Mouse (Mus musculus): ENCODE measurements around the gene Atp5c1. TPM values are rescaled to one million over a fixed set of nuclear protein-coding genes. Genes with fewer than 3 reads are reported as not detected.
A peak's percentile ranks its signal among the peaks of the same experiment; 100 is the strongest.

Gene Atp5c1
- 649 and 654 TPM in 2 replicates for polyA plus RNA-seq (2014; fragmentation: Nextera tagmentation; extraction: Ambion mirVana)

DNA sequence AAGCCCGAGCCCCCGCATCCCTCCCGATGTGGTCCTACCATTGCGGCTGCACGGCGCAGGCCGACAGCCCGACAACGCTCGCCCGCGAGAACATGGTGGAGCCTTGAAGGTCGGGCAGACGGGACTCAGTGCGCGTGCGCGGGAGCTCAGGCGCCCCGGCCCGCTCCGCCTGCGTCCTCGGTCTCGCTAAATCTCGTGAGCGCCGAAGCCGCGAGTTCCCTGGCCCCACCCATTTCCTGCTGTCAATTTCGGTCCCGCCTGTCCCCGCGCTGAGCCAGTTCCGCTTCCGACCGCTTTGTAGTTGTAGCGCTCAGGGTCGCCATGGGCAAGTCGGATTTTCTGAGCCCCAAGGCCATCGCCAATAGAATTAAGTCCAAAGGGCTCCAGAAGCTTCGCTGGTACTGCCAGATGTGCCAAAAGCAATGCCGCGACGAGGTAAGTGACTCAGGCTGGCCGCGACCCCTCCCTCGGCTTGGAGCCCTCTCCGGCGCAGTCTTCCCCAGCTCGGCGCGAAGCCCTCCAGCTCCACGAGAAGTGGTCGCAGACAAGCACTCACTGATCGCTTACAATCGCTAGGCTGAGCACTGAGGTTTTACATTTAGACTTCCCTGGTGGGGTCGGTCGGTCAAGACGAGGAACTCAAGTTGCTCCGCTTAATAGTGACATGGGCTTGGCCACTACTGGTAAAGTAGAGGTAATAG, at the start of gene Atp5c1, which contains the start of gene Kin:
Atp5c1 (minus strand) TSS at position 201 of the 701 bp plus-strand sequence.
Kin (plus strand) TSS at position 284 of the 701 bp plus-strand sequence.
- DNase-seq (ENCODE audit: low spot score) (peak; percentile 99), ATAC-seq (ENCODE audit: low FRiP score) (peak; percentile 98)
- under 1% methylated on average over 61 of the region's 61 CpGs for WGBS
- Histone ChIP-seq H3K9me3 (ENCODE audit: control insufficient read depth, low read length) (no peaks in the 10 kb centered on the region), H3K4me2 (replicated peaks) (peak within 1 kb of the TSS; percentile 82), H3K36me3 (replicated peaks; ENCODE audit: control insufficient read depth, insufficient read depth) (peaks cover 16% of the 10 kb centered on the region; the same call in 1 of the 2 replicates), H3K4me3 (replicated peaks; ENCODE audit: low read length) (peak within 1 kb of the TSS; percentile 92), H3K27ac (peak within 1 kb of the TSS; percentile 94), H3K9ac (peak within 1 kb of the TSS; percentile 98), H3K27me3 (ENCODE audit: control insufficient read depth, insufficient read depth, low read length) (no peaks in the 10 kb centered on the region), H3K4me1 (replicated peaks; ENCODE audit: control insufficient read depth, insufficient read depth, low read length) (peaks cover 38% of the 10 kb centered on the region)

GRCm38 (mm10) chr2:10128571-10128970, 48.3 kb upstream of the Atp5c1 start:
- no peaks in the 10 kb centered on the region for H3K36me3 ChIP-seq (replicated peaks; ENCODE audit: control insufficient read depth, insufficient read depth)
- H3K9me3 ChIP-seq (ENCODE audit: control insufficient read depth, low read length) = no peaks in the 10 kb centered on the region
- H3K4me3 ChIP-seq (replicated peaks; ENCODE audit: low read length) = no peak overlapping the region
- ATAC-seq (ENCODE audit: low FRiP score) = no peak
- no peaks in the 10 kb centered on the region for H3K4me1 ChIP-seq (replicated peaks; ENCODE audit: control insufficient read depth, insufficient read depth, low read length)
- H3K4me2 ChIP-seq (replicated peaks) = no peak overlapping the region
- no peak overlapping the region for H3K9ac ChIP-seq
- H3K27ac ChIP-seq = no peak overlapping the region
- no peak for DNase-seq (ENCODE audit: low spot score)
- no peaks in the 10 kb centered on the region for H3K27me3 ChIP-seq (ENCODE audit: control insufficient read depth, insufficient read depth, low read length)
- 85% methylated on average over 4 of the region's 4 CpGs for WGBS

DNA sequence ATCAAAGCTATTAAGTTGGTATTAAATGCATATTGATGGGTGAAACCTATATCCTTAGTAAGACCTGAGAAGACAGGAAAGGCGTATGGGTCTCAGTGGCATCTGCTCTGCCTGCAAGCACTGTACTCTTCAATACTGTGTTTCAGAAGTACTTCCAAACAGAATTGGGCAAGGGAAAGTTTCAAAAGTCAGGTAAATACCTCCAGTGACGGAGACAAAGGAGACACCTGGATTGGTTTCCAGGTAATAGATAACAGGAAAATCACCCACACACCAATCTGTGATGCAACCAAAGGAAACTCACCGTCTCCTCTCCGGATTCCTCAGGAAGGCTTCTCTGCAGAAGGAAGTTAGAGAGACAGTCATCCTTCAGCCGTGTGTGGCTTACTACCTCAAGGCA, 47.2 kb upstream of the Atp5c1 start:
- Histone ChIP-seq H3K4me1 (replicated peaks; ENCODE audit: control insufficient read depth, insufficient read depth, low read length) (no peaks in the 10 kb centered on the region), H3K27ac (no peak overlapping the region), H3K4me3 (replicated peaks; ENCODE audit: low read length) (no peak overlapping the region), H3K9ac (no peak overlapping the region), H3K9me3 (ENCODE audit: control insufficient read depth, low read length) (no peaks in the 10 kb centered on the region), H3K27me3 (ENCODE audit: control insufficient read depth, insufficient read depth, low read length) (no peaks in the 10 kb centered on the region), H3K4me2 (replicated peaks) (no peak overlapping the region), H3K36me3 (replicated peaks; ENCODE audit: control insufficient read depth, insufficient read depth) (no peaks in the 10 kb centered on the region)
- DNase-seq (ENCODE audit: low spot score) (no peak), ATAC-seq (ENCODE audit: low FRiP score) (no peak)
- 89% methylated on average over 5 of the region's 5 CpGs for WGBS

- DNase-seq (ENCODE audit: low spot score) = no peak
- Histone ChIP-seq H3K4me1 (replicated peaks; ENCODE audit: control insufficient read depth, insufficient read depth, low read length) (no peaks in the 10 kb centered on the region), H3K27me3 (ENCODE audit: control insufficient read depth, insufficient read depth, low read length) (no peaks in the 10 kb centered on the region), H3K4me2 (replicated peaks) (no peak overlapping the region), H3K9me3 (ENCODE audit: control insufficient read depth, low read length) (no peaks in the 10 kb centered on the region), H3K9ac (no peak overlapping the region), H3K36me3 (replicated peaks; ENCODE audit: control insufficient read depth, insufficient read depth) (no peaks in the 10 kb centered on the region), H3K4me3 (replicated peaks; ENCODE audit: low read length) (no peak overlapping the region), H3K27ac (no peak overlapping the region)
- 94% methylated on average over 4 of the region's 4 CpGs for WGBS
- ATAC-seq (ENCODE audit: low FRiP score) = no peak
Measured at GRCm38 (mm10) chr2:10126122-10126521, 45.8 kb upstream of the Atp5c1 start.

DNA sequence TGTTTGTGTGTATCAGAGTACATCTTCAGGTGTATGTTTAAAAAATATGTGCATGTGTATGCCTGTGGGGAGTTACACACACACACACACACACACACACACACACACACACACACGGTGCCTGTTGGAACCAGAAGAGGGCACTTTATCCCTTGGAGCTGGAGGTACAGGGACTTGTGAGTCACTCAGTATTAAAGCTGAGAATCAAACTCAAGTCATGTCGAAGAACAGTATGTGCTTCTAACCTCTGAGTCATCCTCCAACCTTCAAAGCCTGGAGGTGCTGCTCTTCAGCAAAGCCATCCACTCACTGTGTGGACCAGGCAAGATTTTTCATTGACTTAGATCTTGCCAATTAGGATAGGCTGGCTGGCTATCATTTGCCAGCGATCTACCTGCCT, 41.5 kb upstream of the Atp5c1 start:
- DNase-seq (ENCODE audit: low spot score) (no peak), ATAC-seq (ENCODE audit: low FRiP score) (no peak)
- no peaks in the 10 kb centered on the region for H3K4me1 ChIP-seq (replicated peaks; ENCODE audit: control insufficient read depth, insufficient read depth, low read length)
- no peak overlapping the region for H3K9ac ChIP-seq
- H3K27me3 ChIP-seq (ENCODE audit: control insufficient read depth, insufficient read depth, low read length) = no peaks in the 10 kb centered on the region
- H3K4me2 ChIP-seq (replicated peaks) = no peak overlapping the region
- H3K9me3 ChIP-seq (ENCODE audit: control insufficient read depth, low read length) = no peaks in the 10 kb centered on the region
- H3K27ac ChIP-seq = no peak overlapping the region
- WGBS = 67% methylated on average over 3 of the region's 3 CpGs
- no peak overlapping the region for H3K4me3 ChIP-seq (replicated peaks; ENCODE audit: low read length)
- no peaks in the 10 kb centered on the region for H3K36me3 ChIP-seq (replicated peaks; ENCODE audit: control insufficient read depth, insufficient read depth)

DNA sequence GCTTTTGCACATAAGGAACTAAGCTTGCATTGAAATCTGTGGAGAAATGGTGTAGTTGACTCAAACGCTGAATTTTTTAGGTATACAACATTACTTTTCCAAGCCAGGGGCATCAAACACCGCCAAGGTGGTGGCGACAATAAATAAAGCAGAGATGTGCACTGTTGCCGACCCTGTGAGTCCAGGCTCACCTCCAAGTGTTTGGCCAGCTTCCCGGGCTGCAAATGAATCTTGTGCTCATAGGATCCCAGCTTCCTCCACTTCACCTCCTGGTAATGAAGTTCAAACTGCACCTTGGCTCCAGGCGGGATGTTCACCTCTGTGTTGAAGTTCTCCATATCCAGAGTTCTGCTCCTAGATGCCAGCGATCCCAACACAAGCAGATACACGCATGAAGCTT, 39.0 kb upstream of the Atp5c1 start:
- DNase-seq (ENCODE audit: low spot score) (no peak), ATAC-seq (ENCODE audit: low FRiP score) (no peak)
- Histone ChIP-seq H3K4me1 (replicated peaks; ENCODE audit: control insufficient read depth, insufficient read depth, low read length) (no peaks in the 10 kb centered on the region), H3K4me3 (replicated peaks; ENCODE audit: low read length) (no peak overlapping the region), H3K9ac (no peak overlapping the region), H3K36me3 (replicated peaks; ENCODE audit: control insufficient read depth, insufficient read depth) (no peaks in the 10 kb centered on the region), H3K27ac (no peak overlapping the region), H3K4me2 (replicated peaks) (no peak overlapping the region), H3K9me3 (ENCODE audit: control insufficient read depth, low read length) (no peaks in the 10 kb centered on the region), H3K27me3 (ENCODE audit: control insufficient read depth, insufficient read depth, low read length) (no peaks in the 10 kb centered on the region)
- 87% methylated on average over 8 of the region's 8 CpGs for WGBS

GRCm38 (mm10) chr2:10118751-10119150, 38.4 kb upstream of the Atp5c1 start:
- no peak overlapping the region for H3K4me2 ChIP-seq (replicated peaks)
- H3K4me1 ChIP-seq (replicated peaks; ENCODE audit: control insufficient read depth, insufficient read depth, low read length) = no peaks in the 10 kb centered on the region
- no peaks in the 10 kb centered on the region for H3K27me3 ChIP-seq (ENCODE audit: control insufficient read depth, insufficient read depth, low read length)
- 84% methylated on average over 1 of the region's 1 CpGs for WGBS
- H3K36me3 ChIP-seq (replicated peaks; ENCODE audit: control insufficient read depth, insufficient read depth) = no peaks in the 10 kb centered on the region
- DNase-seq (ENCODE audit: low spot score) (no peak), ATAC-seq (ENCODE audit: low FRiP score) (no peak)
- no peak overlapping the region for H3K4me3 ChIP-seq (replicated peaks; ENCODE audit: low read length)
- no peak overlapping the region for H3K9ac ChIP-seq
- no peaks in the 10 kb centered on the region for H3K9me3 ChIP-seq (ENCODE audit: control insufficient read depth, low read length)
- no peak overlapping the region for H3K27ac ChIP-seq

DNA sequence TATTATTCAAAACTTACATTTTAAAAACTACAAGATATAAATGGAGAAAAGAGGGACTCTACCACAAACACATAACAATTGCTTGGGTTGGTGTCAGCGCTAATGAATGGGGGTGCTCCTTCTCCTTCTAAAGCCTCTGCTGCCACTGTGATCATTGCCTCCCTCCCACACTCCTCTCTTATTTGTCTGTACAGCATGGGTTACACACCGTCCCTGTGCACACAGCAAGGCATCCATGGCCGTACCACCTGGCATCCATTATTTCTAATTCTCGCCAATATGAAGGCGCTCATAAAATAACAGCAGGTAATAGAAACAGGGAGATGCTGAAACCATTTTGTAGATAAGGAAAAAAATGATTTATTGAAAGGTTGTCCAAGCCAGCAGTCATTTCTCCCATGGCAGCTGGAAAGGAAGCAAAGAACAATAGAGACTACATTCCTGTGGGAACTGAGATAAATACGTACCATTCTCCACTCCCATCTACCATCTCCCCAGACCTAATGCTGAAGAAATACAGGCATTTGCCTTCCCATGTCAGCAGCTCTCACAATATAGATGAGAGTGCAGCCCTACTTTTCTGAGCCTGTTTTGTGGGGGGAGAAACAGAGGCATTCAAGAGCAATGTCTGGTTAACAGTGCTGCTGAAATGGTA, 28.4 kb upstream of the Atp5c1 start:
- Histone ChIP-seq H3K36me3 (replicated peaks; ENCODE audit: control insufficient read depth, insufficient read depth) (no peaks in the 10 kb centered on the region), H3K9ac (no peak overlapping the region), H3K4me2 (replicated peaks) (no peak overlapping the region), H3K27me3 (ENCODE audit: control insufficient read depth, insufficient read depth, low read length) (no peaks in the 10 kb centered on the region), H3K27ac (peak overlapping the region; percentile 62), H3K4me3 (replicated peaks; ENCODE audit: low read length) (no peak overlapping the region), H3K4me1 (replicated peaks; ENCODE audit: control insufficient read depth, insufficient read depth, low read length) (no peaks in the 10 kb centered on the region), H3K9me3 (ENCODE audit: control insufficient read depth, low read length) (no peaks in the 10 kb centered on the region)
- 53% methylated on average over 6 of the region's 6 CpGs for WGBS
- DNase-seq (ENCODE audit: low spot score) = no peak
- ATAC-seq (ENCODE audit: low FRiP score) = peak; percentile 64; the same call in 1 of the 2 replicates

- no peak overlapping the region for H3K9ac ChIP-seq
- H3K4me2 ChIP-seq (replicated peaks) = no peak overlapping the region
- no peak overlapping the region for H3K4me3 ChIP-seq (replicated peaks; ENCODE audit: low read length)
- DNase-seq (ENCODE audit: low spot score) = peak; percentile 70
- H3K36me3 ChIP-seq (replicated peaks; ENCODE audit: control insufficient read depth, insufficient read depth) = no peaks in the 10 kb centered on the region
- no peaks in the 10 kb centered on the region for H3K4me1 ChIP-seq (replicated peaks; ENCODE audit: control insufficient read depth, insufficient read depth, low read length)
- 44% methylated on average over 6 of the region's 6 CpGs for WGBS
- H3K27me3 ChIP-seq (ENCODE audit: control insufficient read depth, insufficient read depth, low read length) = no peaks in the 10 kb centered on the region
- no peak overlapping the region for H3K27ac ChIP-seq
- H3K9me3 ChIP-seq (ENCODE audit: control insufficient read depth, low read length) = no peaks in the 10 kb centered on the region
- ATAC-seq (ENCODE audit: low FRiP score) = no peak
Measured at GRCm38 (mm10) chr2:10101180-10101579, 20.9 kb upstream of the Atp5c1 start.
